Mouse (Mus musculus): Measurements from ENCODE around the gene Dhdds.

Gene Dhdds

DNA sequence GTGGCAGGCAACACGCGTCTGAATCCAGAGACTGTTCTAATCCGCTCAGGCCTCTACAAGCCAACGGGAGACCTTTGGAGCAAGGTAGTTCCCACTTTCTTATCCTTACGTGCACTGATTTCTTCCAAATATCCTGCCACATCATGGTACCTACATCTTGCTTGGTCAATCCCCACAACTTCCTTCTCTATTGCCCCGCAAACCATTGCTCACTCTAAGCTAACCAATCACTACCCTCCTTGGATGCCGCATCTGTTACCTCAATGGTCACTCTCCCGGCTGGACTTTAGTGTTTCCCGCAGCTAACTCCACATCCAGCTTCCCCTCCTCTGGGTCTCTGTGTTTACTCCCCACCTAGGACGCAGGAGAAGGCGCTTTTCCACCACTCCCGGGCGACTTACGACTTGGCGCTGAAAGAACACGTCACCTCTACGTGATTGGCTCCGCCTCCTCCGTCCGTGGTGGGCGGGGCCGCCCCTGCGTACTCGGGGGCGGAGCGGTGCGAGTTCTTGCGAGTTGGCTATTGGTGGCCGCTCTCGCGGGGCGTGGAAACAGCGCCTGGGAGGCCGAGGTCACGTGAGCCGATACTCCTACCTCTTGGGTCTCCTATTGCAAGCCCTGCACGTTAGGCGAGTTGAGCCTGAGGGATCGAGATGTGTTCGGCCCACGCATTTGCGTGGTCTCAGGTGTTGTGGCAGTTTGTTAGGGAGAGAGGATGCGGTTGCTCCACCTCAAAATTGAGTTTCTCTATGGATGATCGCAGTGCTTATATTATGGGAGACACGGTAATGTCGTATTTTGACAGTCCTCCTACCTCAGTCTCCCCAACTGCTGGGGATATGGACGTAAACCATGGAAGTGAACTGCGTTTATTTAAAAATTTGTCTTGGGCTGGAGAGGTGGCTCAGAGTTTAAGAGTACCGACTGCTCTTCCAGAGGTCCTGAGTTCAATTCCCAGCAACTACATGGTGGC lies at the start of gene Dhdds:
Dhdds (minus strand) TSS at position 453 of the 973 bp plus-strand sequence.
- peak; percentile 97 to 98 for DNase-seq

DNA sequence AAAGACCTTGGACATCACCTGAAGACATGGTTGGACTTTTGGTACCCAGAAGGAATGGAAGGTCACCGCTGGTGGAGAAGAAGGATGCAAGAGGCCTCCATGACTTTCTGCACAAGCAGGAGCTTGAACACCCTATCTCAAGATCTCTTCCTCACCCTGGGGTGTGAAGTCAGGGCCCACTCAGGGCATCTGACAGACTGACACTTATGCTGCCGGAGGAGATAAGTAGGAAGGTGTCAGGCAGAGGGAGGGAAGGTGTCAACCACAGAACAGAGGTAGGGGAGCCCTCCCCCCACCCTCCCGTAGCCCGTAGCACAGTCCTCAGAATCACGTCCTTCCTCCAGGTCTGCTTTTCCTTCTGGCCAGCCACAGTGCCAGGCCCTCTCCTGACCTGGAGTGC lies 46.9 kb upstream of the Dhdds start:
- DNase-seq, result no peak

DNA sequence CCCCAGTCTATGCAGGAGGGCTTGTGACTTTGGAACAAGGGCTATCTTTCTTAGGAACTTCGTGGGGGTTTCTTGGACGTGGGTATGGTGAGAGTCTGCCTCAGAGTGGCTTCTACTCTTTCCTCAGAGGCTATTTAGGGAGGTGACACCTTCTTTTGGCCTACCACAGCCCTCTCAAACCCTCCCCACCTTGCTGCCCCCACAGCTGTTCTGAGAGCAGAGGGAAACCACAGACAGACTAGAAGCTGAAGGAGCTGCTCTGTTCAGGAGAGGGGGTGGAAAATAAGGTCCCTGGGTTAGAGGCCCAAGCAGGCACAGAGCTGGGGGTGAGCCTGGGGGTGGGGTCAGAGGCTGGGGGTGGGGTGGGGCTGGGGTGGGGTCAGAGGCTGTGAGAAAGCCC lies 42.3 kb upstream of the Dhdds start:
- no peak for DNase-seq

DNA sequence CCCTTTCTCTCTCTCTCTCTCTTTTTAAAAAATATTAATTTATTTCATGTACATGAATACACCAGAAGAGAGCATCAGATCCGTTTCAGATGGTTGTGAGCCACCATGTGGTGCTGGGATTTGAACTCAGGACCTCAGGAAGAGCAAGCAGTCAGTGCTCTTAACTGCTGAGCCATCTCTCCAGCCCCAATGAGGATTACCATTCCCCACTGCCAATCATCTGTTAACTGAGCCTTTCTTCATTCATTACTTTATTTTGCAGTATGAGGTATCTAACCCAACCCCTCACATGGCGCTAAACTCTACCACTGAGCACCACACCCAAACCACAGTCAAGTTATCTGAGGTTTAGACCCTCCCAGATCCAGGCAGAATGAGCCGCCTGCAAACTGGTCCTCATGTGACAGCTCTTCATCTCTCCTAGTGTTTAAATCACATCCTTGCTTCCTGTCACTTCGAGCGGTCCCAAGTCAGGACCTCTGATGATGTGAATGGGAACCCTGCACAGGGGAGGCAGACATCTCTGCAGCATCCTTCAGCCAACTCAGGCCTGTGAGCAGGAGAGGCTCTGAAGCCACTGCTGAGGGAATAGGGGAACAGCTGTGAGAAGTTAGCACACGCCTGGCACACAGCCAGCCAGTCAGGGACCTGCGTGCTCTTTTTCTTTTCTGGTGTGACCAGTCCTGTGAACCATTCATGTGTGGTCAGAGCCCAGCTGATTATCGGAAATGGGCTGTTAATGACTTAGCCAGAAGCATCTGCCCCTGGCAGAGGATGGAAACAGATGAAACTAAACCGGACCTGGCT lies 40.8 kb upstream of the Dhdds start:
- DNase-seq, result peak; percentile 11 to 38

DNA sequence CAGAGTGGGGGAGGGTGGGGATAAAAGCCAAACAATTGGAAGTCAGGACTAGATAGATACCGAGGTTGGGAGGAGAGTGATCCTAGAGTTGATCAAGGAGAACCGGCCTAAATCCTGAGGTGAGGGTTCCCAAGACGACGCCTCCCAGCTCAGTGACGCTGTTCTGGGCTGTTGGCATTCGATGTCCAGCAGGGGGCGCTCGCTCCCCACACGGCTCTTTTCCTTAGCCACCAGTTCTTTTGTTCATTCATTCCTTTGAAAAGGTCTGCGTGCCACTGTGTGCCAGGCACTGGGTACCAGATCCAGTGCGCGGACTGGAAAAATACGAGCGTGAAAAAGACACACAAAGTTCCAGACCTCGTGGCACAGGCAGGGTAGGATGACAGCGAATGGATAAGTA lies 35.2 kb upstream of the Dhdds start:
- peak; percentile 89 to 93 for DNase-seq

DNA sequence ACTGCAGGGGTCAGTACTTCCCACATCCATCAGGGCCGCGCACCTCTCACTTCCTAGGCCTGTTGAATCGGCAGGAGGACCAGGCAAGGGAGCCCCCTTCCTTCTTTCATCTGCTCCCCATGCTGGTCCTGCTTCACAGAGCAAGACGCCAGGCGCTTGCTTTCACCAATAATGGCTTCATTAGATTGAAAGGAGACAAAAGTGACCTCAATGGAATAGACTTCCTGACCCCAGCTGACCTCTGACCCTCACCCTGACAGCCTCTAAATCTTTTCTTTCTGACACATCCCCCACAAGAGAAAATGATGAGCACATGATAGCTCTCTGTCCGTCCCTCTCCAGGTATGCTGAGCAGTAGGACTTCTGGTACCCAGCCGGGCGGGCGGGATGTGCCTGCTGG lies 25.1 kb upstream of the Dhdds start:
- DNase-seq, result no peak

DNA sequence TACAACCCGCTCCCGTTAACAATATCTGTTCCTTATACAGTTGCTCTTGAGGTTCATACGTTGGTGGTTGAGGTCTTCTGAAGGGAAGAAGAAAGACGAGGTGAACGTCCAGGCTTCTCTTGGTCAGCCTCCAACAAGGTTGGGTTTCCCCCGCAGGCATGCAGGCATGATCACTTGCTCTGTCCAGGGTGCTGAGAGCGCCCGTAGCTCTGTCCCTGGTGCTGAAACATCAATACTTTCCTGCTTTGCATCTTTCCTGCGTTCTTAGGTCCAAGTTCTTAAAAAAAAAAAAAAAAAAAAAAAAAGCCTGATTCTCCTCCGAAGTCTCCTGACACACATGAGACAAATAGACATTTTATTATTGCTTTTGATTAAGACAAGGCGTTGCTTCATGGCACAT lies 19.9 kb upstream of the Dhdds start:
- peak; percentile 38 to 44 for DNase-seq

DNA sequence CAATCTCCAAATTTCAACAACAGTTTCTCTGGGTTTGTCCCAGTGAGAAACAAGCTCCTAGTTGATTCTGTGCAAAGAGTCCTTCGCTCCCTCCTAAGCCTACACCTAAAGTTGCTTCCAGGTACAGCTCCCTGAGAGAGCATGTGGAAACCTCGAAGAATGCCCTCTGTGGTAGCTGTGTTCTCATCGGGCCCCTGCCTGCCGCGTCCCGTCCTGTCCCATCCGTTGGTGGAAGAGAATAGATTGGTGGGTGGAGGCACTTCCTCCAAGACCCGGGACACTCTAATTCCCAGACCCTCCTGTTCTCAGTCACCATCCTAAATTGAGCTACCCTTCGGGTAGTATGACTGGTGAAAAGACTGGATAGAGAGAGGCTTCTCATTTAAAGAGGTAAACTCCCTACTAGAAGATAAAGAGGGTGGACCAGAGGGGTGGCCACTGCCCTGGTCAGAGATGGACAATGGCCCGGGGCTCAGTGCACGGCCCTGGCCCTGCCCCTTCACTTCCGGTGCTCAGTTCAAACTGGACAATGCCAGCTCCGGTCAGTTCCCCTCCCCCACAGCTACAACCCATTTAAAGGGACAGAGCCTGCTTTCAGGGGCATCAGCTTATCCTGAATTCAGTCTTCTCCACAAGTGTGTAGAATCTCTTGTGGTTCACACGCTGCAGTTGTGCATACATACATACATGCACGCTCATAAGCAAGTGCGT lies 19.1 kb upstream of the Dhdds start:
- peak; percentile 88 to 90 for DNase-seq

DNA sequence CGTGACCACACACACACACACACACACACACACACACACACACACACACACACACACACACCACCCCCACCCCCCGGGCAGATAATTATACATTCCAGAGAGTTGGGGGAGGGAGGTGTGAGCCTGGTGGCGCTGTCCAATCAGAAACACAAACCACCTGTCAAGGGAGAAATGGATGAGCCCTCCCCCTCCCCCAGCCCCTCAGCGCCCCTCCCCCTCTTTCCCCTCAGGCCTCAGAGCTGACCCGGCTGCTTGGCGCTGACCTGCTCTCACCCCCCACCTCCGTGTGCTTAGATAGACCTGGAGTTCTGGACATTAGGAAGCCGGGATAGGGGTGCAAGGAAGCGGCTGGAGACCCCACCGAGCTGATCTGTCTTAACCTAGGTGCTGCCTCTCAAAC lies 18.5 kb upstream of the Dhdds start:
- peak in 1 of 2 experiments; percentile 34 for DNase-seq

DNA sequence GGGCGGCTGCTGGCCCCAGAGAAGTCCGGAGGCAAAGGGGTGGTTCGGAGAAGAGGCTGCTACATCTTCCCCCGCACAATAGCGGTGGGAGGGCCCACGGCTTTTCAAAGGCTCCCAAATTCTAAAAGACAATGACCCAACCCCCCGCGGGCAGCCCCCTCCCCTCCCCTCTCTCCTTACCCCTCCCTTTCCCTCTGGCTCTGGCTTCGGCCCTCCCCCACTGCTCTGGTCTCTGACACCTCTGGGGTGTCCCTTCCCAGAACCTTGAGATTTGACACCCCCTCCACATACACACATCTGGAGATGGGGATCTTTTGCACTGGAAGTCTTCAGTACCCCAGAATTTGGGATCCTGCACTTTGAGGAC lies 18.0 kb upstream of the Dhdds start, which contains the start of gene Lin28a:
Lin28a (minus strand) TSS at position 63 of the 367 bp plus-strand sequence.
- DNase-seq, result no peak

DNA sequence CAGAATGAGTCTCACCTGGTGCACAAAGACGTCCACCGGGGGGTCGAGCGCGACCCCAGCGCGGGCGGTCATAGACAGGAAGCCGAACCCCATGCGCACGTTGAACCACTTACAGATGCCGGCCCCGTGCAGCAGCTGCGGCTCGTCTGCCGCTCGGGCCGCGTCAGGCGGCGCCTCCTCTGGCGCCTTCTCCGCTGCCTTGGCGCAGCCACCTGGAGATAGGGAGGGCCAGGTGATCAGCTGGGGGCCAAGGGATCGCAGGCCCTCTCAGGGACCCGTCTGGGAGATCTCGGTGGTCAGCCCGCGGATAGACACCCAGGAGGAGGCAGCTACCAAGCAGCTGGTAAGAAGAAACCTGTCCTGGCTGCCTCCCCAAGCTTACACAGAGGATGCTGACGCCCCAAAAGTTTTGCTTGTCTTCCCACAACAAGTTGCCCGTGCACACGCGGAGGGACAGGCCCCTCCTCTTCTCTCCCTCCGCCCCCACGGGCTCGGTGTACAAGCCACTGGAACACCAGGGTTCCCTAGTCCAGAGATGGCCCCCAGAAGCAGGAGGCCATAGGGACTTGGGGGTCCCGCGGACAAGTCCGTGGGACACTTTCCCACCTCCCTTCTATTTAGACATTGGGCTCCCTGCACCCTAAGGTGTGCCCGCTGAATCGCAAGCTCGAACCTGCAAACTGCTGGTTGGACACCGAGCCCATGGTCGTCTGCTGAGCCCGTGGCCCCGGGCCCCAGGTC lies 17.5 kb upstream of the Dhdds start:
- no peak for DNase-seq

DNA sequence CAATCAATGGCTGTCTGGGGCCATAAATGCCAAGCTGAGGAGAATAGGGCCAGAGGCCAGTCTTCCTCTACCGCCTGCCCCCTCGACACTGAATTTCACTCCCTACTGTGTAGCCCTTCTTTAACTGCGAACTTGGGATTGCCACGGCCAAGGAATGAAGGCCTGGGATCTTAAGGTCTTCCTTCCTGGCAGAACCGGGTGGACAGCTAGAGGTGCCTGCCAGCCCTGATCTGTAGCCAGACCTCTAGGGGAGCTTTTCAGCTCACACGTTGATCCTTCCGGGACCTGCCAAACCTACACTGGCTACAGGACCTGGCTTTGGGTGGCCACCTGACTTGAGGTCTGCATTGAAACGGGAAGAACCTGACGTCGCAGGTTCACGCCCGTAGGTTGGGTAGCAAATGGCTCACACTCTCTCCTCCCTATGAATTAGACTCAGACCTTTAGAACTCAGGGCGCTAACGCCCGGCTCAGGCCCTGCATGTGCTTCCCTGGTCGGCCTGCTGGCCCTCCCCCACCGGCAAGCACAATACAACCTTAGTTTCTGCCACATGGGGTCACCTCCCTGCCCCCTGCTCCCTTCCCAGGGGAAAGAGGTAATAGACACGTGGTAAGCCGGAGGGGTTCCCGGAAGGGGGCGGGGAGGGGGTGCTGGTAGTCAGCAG lies 16.6 kb upstream of the Dhdds start:
- peak; percentile 28 to 35 for DNase-seq

DNA sequence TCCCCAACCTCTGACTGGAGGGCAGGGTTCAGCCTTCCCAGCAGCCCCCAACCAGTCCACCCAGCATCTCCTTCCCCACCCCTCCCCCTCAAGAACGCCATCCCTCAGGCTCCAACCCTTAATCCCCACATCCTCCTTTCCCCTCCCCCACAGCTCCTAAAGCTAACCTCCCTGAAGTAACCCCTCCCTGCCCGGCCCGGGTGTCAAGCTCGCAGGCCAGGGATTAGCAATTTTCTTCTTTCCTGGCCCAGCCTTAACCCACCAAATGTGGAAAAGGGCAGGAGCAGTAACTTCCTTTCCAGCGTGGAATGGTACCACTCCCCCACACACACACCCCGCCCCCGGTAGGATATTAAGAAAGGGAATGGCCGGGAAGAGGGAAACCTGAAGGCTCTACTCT lies 16.0 kb upstream of the Dhdds start:
- no peak for DNase-seq

DNA sequence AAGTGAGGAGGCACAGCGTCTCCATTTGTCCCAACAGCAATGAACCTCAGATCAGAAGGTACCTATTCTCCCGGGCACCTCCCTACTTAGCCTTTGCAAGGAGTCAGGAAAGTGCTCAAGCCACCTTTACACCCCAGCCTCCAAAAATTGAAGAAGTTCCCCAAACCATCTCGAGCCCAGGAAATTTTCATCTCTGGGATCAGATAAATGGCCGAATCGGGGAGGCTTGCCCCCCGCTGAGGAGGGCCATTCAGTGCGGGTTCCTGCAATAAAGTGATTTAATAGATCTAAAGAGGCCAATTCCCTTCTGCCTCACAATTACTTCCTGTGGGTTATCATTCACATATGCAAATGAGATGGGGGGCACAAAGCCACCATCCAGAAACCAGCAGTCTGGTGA lies 15.5 kb upstream of the Dhdds start:
- no peak for DNase-seq

DNA sequence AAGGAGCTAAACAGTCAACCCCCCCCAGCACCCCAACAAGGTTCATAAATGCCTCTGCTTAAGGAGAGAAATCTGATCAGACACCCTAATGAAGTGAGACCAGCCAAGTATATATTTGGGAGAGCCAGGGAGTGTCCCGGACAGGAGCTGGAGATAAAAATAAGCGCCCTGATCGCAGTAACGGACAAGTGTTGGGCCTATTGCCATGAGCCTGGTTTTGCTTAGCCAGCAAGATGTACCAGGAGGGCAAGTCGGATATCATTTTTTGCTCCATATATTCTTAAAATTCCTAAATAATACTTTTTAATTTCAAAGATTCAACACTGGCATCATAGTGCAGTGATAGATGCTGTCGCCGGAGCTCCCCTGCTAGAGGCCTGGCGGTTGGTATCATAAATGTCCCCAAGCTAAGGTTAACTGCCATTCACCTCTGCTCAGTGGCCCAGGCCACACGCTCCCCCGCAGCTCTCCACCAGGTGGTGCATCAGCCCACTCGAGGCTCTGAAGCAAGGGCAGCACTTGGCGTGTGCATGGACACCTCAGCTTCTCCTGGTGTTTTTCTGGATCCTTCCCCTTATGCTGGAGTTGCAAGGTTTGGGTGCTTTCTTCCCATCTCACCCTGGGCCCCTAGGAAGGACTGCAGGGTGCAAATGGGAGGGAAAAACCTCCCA lies 12.3 kb upstream of the Dhdds start:
- DNase-seq, result no peak

DNA sequence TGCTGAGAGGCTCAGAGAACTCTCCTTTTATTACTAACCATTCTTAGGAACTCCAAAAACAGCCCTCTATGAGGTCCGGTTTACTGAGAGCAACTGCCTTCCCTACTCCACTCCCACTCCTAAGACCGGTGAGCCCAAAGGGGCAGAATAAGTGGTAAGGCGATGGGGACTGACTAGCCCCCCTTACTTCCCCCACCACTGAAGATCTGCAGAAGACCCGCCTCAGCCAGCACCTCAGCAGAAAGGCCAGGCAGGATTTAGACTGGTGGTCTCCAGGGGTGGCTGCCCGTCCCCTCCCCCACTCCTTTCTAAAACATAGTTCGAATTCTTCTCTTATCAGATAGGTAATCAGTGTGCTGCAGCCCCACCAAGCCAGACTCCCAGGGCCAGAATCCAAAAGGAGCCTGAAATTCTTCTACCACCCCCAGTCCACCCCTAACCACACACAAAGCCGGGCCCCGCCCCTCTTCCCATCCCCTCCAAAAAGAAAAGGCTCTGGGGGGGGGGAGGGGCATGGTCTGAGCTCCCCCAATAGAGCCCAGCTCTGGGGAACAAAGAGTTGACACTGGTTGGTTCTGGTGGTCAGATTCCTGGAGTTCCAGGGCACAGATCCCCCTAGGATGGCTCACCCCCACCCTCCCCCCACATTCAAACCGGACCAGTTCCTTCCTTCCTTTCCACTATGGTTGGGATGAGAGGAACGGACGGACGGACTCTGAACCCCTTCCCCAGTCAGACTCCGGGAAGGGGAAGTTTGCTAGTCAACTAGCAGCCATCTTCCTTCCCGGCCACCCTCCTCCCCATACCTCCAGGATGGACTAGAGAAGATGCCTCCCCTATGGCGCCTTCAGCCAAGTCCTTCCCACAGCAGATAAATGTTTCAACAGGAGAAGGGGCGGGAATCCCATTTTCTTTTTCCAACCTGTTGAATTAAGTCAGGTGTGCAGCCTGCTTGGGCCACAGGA lies 11.0 kb upstream of the Dhdds start:
- no peak for DNase-seq

DNA sequence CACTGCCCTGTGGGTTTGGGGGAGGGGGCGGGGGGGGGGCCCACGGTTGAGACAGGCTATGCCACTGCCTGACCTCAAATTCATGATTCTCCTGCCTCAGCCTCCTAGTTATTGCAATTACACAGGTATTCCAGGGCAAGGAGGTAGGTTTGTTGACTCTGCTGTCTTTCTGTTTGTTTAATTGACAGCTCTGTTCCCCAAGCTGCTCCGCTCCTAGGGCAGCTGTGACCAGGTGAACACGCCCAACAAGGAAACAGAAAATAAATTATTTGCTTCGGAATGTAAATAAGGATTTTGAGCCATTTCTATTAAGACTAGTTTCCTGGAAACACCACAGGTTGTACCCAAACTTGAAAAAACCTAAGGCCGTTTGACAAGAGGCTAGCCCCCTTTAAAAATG lies 9.0 kb upstream of the Dhdds start:
- DNase-seq, result no peak

DNA sequence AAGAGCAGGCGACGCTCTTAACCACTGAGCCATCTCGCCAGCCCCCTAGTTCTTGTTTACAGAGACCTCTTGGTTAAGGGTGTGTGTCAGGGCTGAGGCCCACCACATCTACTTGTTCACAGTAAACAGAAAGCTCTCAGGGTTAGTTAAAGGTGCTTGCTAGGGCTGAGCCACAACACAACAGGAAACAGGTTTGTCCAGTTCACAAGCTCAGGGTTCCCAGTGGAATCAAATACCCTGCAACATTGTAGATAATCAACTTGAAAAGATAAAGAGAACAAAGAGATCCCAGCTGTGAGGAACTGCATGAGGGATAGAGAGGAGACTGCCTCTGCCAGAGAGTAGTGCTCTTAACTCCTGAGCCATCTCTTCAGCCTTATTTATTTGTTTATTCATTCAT lies 6.1 kb upstream of the Dhdds start:
- DNase-seq, result no peak

DNA sequence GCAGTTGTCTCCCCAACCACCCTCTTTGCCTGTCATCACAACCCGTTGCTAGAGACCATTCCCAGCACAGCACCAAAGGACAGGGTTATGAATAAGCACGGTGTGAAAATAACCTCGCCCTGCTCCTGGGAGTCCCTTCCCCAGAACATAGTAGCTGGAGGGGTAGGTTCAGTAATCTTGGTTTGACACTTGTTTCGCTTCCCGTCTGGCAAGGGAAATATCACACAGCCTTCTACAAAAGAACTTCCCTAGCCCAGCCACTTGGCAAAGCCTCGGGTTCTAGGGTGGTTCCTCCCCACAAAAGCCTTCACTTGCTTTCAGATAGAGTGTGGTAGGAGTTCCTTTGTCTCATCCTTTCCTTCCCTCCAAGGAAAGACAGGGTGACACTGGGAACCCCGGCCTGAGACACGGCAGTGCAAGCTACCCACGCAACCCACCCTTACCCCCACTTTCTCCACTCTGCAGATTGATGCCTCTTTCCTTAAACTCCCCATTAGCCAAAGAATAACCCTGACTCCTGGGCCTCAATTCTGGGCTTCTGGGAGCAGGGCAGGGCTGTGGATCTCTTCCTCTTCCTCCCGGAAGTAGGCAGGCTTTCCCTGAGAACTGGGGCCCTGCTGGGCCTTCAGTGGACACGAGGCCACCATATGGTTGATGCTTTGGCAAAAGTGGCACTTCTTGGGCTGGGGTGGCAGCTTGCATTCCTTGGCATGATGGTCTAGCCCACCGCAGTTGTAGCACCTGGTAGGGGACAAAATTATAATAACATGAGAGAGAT lies 5.1 kb upstream of the Dhdds start:
- DNase-seq, result no peak
